Mouse (Mus musculus): ENCODE results near the gene Tsx. TPM values are rescaled to one million over a fixed set of nuclear protein-coding genes. Genes with fewer than 3 reads are reported as not detected.
"Not testable (repeated sequence)": the region's sequence is repeated elsewhere in the genome, so short reads cannot be mapped to it uniquely, and the experiment has no call there.

The Tsx gene
- under 1 TPM in 1 of 2 experiments, not detected in 1; 0.52 TPM for total RNA-seq (2021)

- intact Hi-C loops (cut with DNase I), result no loop called here
- no peak for DNase-seq (ENCODE audit: low spot score in 2 of 2)
Observed at GRCm38 (mm10) chrX:103414167-103414566, at the start of gene Tsx. Gene Tsx, plus strand, starts transcription at chrX:103414467.

- DNase-seq (ENCODE audit: low spot score in 2 of 2), result no peak
Observed at GRCm38 (mm10) chrX:103366201-103366600, 48.1 kb upstream of the Tsx start.

GRCm38 (mm10) chrX:103368650-103369049 is 45.6 kb upstream of the Tsx start:
- intact Hi-C loops (cut with DNase I), result no loop called here
- DNase-seq (ENCODE audit: low spot score in 2 of 2), result no peak

More at GRCm38 (mm10) chrX:103366201-103366600, 48.1 kb upstream of the Tsx start:
- intact Hi-C loops (cut with DNase I), result no loop called here

DNA sequence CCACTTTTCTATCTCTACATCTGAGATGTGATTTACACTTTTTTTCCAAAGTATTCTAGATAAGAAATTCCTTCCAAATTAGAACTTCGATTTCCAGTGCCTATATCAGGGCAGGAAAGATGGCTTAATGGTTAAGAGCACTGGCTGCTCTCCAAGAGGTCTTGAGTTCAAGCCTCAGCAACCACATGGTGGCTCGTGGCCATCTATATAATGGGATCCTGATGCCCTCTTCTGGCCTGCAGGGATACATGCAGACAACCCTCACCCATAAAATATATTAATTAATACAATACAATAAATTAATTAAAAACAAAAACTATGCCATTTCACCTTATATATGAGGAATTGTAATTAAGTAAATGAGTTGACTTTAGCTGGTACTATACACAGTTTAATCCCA is 43.0 kb upstream of the Tsx start:
- no peak for DNase-seq (ENCODE audit: low spot score in 2 of 2)
- intact Hi-C loops (cut with DNase I), result loop anchor here (5.0 kb wide), 1 partner anchor 99 kb away; no protein-coding TSS in a partner anchor

- no peak for DNase-seq (ENCODE audit: low spot score in 2 of 2)
- intact Hi-C loops (cut with DNase I), result loop anchor here (5.0 kb wide), 1 partner anchor 99 kb away; no protein-coding TSS in a partner anchor
Observed at GRCm38 (mm10) chrX:103371627-103372026, 42.6 kb upstream of the Tsx start.

- DNase-seq (ENCODE audit: low spot score in 2 of 2), result no peak
- intact Hi-C loops (cut with DNase I), result loop anchor here (5.0 kb wide), 1 partner anchor 102 kb away; no protein-coding TSS in a partner anchor
Observed at GRCm38 (mm10) chrX:103374250-103374649, 40.0 kb upstream of the Tsx start.

- intact Hi-C loops (cut with DNase I), result no loop called here
Observed at GRCm38 (mm10) chrX:103384528-103384927, 29.7 kb upstream of the Tsx start.

GRCm38 (mm10) chrX:103388131-103388530 is 26.1 kb upstream of the Tsx start:
- intact Hi-C loops (cut with DNase I), result no loop called here
- DNase-seq (ENCODE audit: low spot score in 2 of 2), result no peak

More at GRCm38 (mm10) chrX:103384528-103384927, 29.7 kb upstream of the Tsx start:
- no peak for DNase-seq (ENCODE audit: low spot score in 2 of 2)

DNA sequence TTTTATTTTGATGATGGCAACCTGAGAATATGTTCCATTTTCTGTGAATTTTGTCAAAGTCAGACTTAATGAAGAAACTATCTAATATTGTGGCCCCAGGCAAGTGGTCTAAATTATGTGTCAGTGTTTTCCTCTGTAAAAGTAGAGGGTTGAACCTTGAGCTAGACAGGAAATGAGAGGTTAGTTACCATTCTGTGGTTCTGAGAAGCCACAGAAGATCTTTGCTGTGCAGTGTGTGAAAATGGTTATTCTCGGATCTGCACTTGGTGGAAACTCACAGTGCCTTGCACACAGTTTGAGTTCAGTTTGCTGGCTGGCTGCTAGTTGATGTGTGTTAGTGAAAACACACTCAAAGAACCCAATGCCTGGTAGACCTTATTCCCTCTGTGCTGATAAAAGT is 20.4 kb upstream of the Tsx start:
- intact Hi-C loops (cut with DNase I), result no loop called here
- no peak for DNase-seq (ENCODE audit: low spot score in 2 of 2)

DNA sequence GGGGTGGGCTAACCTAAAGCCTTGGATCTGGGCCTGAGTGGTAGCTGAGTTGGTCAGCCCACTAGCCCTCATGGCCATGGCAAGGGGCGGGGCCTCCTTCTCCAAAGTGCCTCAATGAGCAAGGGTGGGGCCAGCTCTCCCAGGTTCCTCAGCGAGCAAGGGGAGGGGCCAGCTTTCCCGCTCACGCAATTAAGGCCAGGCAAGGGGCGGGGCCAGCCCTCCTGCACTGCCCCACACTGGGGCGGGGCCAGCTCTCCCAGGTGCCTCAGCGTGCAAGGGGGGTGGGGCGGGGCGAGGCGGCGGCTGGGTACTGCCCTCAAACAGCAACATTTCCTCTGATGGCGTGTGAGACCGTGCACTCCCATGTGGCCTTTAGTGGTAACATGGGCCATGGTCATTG is 9.2 kb upstream of the Tsx start:
- no peak for DNase-seq (ENCODE audit: low spot score in 2 of 2)
- intact Hi-C loops (cut with DNase I), result no loop called here

DNA sequence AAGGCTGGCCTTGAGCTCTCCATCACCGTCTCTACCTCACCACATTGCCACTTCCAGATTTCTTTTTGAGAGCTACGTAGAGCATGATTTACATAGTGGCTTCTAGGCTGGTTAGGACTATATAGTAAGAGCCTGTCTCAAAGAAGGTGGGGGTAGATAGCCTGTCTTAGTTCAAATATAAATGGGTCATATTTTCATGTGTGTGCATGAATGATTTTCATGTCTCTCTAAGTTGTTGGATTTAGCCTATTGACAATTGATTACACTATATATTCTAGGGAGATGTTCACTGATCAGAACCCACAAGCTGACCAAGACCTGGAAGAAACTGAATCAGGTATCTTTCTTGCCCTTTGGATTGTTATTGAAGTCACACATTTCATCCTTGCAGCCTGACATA is 7.4 kb downstream of the Tsx start, which contains the start of gene Gm26992:
Gm26992 (plus strand) TSS at position 301 of the 400 bp plus-strand sequence.
- intact Hi-C loops (cut with DNase I), result no loop called here
- no peak for DNase-seq (ENCODE audit: low spot score in 2 of 2)

- no peak for DNase-seq (ENCODE audit: low spot score in 2 of 2)
- intact Hi-C loops (cut with DNase I), result no loop called here
Observed at GRCm38 (mm10) chrX:103427677-103428076, 13.4 kb downstream of the Tsx start.

GRCm38 (mm10) chrX:103432293-103432692 is 18.0 kb downstream of the Tsx start:
- intact Hi-C loops (cut with DNase I), result no loop called here
- DNase-seq (ENCODE audit: low spot score in 2 of 2), result no peak

- no peak for DNase-seq (ENCODE audit: low spot score in 2 of 2)
- intact Hi-C loops (cut with DNase I), result no loop called here
Observed at GRCm38 (mm10) chrX:103438023-103438422, 23.8 kb downstream of the Tsx start.

DNA sequence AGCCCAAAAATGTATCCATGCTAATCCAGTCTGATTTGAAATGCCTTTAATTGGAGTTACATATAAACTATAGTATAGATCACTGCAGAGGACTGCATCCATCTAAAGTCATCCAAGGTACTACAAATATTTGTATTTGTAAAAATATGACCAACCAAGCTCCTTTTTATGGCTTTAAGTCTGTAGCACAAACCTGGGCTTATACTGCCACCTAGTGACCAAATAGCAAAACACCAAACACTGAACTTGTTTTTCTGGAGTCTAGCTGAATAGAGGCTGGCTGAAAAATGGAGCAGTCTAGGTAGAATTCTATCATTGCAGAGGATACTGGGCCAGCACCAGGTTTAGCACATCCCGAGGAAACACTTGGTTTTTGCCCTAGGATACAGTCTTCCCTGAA is 26.5 kb downstream of the Tsx start:
- DNase-seq (ENCODE audit: low spot score in 2 of 2), result peak in 1 of 2 experiments; percentile 15
- intact Hi-C loops (cut with DNase I), result loop anchor here (5.0 kb wide), 2 partner anchors 179 to 249 kb away; no protein-coding TSS in a partner anchor

DNA sequence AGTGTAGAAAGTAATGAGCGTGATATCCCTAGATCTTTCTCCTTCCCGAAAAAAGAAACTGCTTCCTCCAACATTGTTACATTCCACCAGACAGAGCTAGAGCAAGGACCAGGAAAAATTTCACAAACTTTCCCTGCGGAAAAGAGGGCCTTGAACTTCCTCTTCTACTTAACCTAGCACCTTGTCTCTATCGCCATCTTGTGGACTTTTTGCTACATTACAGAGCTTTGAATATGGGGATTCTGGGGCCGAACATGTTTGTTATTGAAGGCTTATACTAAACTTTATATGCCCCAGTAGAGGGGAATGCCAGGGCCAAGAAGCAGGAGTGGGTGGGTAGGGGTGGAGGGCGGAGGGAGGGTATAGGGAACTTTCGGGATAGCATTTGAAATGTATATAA is 29.5 kb downstream of the Tsx start:
- DNase-seq (ENCODE audit: low spot score in 2 of 2), result no peak
- intact Hi-C loops (cut with DNase I), result loop anchor here (5.0 kb wide), 2 partner anchors 181 to 251 kb away; no protein-coding TSS in a partner anchor

GRCm38 (mm10) chrX:103447539-103448169 is 33.4 kb downstream of the Tsx start:
- DNase-seq (ENCODE audit: low spot score in 2 of 2), result peak in 1 of 2 experiments; percentile 9
- intact Hi-C loops (cut with DNase I), result no loop called here

DNA sequence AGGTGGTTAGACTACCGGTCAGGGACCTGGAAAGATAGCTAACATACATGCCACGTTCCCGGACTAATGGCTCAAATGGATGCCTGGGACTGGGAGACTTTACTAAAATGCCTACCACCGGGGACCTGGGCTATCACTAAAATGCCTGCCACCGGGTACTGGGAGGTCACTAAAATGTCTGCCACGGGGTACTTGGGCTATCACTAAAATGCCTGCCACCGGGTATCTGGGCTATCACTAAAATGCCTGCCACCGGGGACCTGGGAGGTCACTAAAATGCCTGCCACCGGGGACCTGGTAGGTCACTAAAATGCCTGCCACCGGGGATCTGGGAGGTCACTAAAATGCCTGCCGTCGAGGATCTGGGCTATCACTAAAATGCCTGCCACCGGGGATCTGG is 34.2 kb downstream of the Tsx start:
- DNase-seq (ENCODE audit: low spot score in 2 of 2); intact Hi-C loops (cut with DNase I): not testable (repeated sequence)

- DNase-seq (ENCODE audit: low spot score in 2 of 2); intact Hi-C loops (cut with DNase I): not testable (repeated sequence)
Observed at GRCm38 (mm10) chrX:103448943-103449722, 34.9 kb downstream of the Tsx start.

- DNase-seq (ENCODE audit: low spot score in 2 of 2), result no peak
- intact Hi-C loops (cut with DNase I), result no loop called here
Observed at GRCm38 (mm10) chrX:103452815-103453214, 38.5 kb downstream of the Tsx start.

GRCm38 (mm10) chrX:103460056-103460455 is 45.8 kb downstream of the Tsx start:
- DNase-seq (ENCODE audit: low spot score in 2 of 2), result no peak
- intact Hi-C loops (cut with DNase I), result no loop called here

All from left cerebral cortex, postnatal 36 days (tissue).